ENCODE assay signal across 8 mouse cellular contexts in the genomic region with DNA sequence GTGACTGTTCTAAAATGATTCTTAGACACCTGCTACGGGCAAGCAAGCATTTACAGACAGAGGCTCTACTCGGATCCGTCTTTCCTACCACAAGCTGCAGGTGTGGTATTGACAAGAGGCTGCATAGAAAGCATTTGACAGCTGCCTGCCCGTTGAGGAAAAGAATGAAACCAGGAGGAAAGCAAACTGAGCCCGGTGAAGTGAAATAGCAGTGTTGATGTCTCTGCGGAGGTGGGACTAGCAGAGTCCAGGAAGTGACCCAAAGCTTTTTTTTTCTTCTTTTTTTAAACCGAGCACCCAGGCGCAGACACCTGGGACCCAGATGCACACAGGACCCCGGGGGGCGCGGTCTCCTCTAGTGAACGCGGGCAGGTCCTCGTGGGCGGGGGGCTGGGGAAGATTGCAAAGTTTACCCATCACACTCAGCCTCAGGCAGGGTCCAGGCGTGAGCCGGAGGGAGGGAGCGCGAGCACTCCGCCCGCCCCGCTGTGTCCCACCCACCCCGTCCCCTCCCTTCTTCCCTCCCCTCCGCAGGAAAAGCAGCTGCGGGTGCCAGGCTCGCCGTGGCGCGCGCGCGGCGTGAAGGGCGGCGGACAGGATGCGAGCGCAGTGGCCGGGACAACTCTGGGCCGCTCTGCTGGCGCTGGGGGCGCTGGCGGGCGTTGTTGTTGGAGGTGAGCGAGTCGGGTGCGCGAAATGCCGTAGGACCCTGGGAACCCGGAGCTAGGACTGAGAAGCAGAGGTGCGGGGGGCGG. TPM values are rescaled to one million over a fixed set of nuclear protein-coding genes. Genes with fewer than 3 reads are reported as not detected.
DNase-seq lines count a peak whose midpoint lies in the region; ATAC-seq lines count a peak whose summit lies in the region.

A gene (plus strand): TSS at position 510 of the 755 bp plus-strand sequence.

- H3K9me3 ChIP-seq in erythroblast, embryonic 14.5 days (ENCODE audit: control insufficient read depth, low read length) = no peaks in the 10 kb centered on the region; the same call in 1 of the 2 replicates
- no peaks in the 10 kb centered on the region for H3K9me3 ChIP-seq in midbrain, embryonic 16.5 days (replicated peaks; ENCODE audit: control insufficient read depth, low read length, poor library complexity, severe bottlenecking)

- peaks cover 4% of the 10 kb centered on the region; the same call in 1 of the 2 replicates for H3K4me1 ChIP-seq in erythroblast, embryonic 14.5 days (ENCODE audit: control insufficient read depth)
- H3K4me1 ChIP-seq in midbrain, embryonic 16.5 days (ENCODE audit: control insufficient read depth, insufficient read depth, low read length) = peaks cover 6% of the 10 kb centered on the region

- H3K4me3 ChIP-seq in erythroblast, embryonic 14.5 days (replicated peaks) = peak within 1 kb of the TSS; percentile 27
- H3K4me3 ChIP-seq in midbrain, embryonic 16.5 days (ENCODE audit: low read depth, low read length) = peak within 1 kb of the TSS; percentile 62

- H3K27me3 ChIP-seq in erythroblast, embryonic 14.5 days (ENCODE audit: control insufficient read depth) = peaks cover 71% of the 10 kb centered on the region
- H3K27me3 ChIP-seq in midbrain, embryonic 16.5 days (ENCODE audit: control insufficient read depth, insufficient read depth, low read depth, low read length) = peaks cover 17% of the 10 kb centered on the region

- under 1% methylated on average over 39 of the region's 51 CpGs for WGBS in midbrain, embryonic 16.5 days

- no peak for ATAC-seq in erythroblast, adult 5-6 weeks (replicated peaks; ENCODE audit: low FRiP score, poor library complexity, severe bottlenecking)
- ATAC-seq in midbrain, embryonic 16.5 days = peak; percentile 91

- peak; percentile 50 for DNase-seq in embryo, embryonic 11.5 days (ENCODE audit: low read depth, low spot score)
- DNase-seq in heart, adult 18-20 months = peak; percentile 84 to 86
- peak; percentile 30 for DNase-seq in kidney, adult 11 months
- DNase-seq in liver = peak; percentile 70
- peak; percentile 81 to 82 for DNase-seq in spleen, postnatal 36 days (ENCODE audit: low spot score in 2 of 2)

- H3K36me3 ChIP-seq in erythroblast, embryonic 14.5 days (ENCODE audit: control insufficient read depth) = no peaks in the 10 kb centered on the region
- H3K36me3 ChIP-seq in midbrain, embryonic 16.5 days (ENCODE audit: control insufficient read depth, insufficient read depth, low read length) = no peaks in the 10 kb centered on the region

- no peak within 1 kb of the TSS for H3K27ac ChIP-seq in midbrain, embryonic 16.5 days (ENCODE audit: low read length)

- peak within 1 kb of the TSS; percentile 95 for H3K4me2 ChIP-seq in midbrain, embryonic 16.5 days (ENCODE audit: low read length)

- peak within 1 kb of the TSS; percentile 78 for H3K9ac ChIP-seq in midbrain, embryonic 16.5 days (ENCODE audit: low read depth, low read length)

RNA-seq across cellular contexts. Expression of the gene that starts here (rescaled TPM):
- 0.02 and 0.03 TPM in 2 replicates for polyA plus RNA-seq in erythroblast, embryonic 14.5 days (2012)
- 0.84 and 4.2 TPM in 2 replicates for total RNA-seq in erythroblast, adult 5-6 weeks (2015; ENCODE audit: low replicate concordance)
- 3.0 and 3.1 TPM in 2 replicates for total RNA-seq in erythroblast, adult 5-6 weeks (2017; ENCODE audit: low replicate concordance)
- total RNA-seq in heart, adult 18-20 months (2021) = 1 to 10 TPM; 3.6 to 4.5 TPM
- 0.80 and 0.99 TPM in 2 replicates for polyA plus RNA-seq in midbrain, embryonic 16.5 days (2015; fragmentation: Nextera tagmentation; extraction: Ambion mirVana)

Comparison
In these comparisons a context has a peak if more than half of its experiments do, and no peak if none do; other contexts are left out.
1. Peak in ATAC-seq, H3K4me3 ChIP-seq, H3K9ac ChIP-seq and H3K4me2 ChIP-seq in midbrain, embryonic 16.5 days; RNA of the gene not detected or under 1 TPM.
2. DNase-seq: peak in every context shown above with its lines; median percentile 85 in heart, adult 18-20 months; 82 in spleen, postnatal 36 days; 70 in liver; 50 in embryo, embryonic 11.5 days; 30 in kidney, adult 11 months.